Mouse (Mus musculus): ENCODE results near the gene Dusp7. TPM values are rescaled to one million over a fixed set of nuclear protein-coding genes. Genes with fewer than 3 reads are reported as not detected.
A peak's percentile ranks its signal among the peaks of the same experiment; 100 is the strongest.

Dusp7 gene
- polyA plus RNA-seq, 1 experiment from 2014 or later, result 16.9 TPM

DNA sequence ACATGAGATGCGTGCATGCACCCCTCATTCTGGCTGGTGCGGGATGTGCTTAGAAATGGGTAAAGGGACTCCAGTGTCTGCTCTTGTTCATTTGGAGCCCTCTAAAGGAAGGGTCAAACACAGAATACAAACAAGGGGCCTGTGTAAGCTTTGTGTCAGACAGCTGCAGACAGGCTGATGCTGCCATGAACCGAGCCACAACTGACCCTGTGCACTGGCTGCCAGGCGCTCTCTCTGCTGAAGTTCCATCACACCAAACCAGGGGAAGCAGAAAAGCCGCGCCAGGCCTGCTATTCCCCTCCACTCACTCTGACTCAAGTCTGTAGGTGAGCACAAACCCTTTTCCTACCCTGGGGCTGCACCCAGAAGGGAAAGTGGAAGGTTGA, 29.3 kb upstream of the Dusp7 start:
- 0 out of 2 replicates have a peak overlapping the region, but pooled peaks have one; percentile 3 for H3K9ac ChIP-seq
- no peak overlapping the region for H3K4me3 ChIP-seq
- no peaks in the 10 kb centered on the region for H3K27me3 ChIP-seq (replicated peaks)
- no peak for ATAC-seq (ENCODE audit: insufficient number of reproducible peaks, low FRiP score)
- H3K9me3 ChIP-seq (replicated peaks), result no peaks in the 10 kb centered on the region
- H3K4me1 ChIP-seq (replicated peaks), result peaks cover 47% of the 10 kb centered on the region
- H3K4me2 ChIP-seq, result no peak overlapping the region; the same call in 1 of the 2 replicates
- no peaks in the 10 kb centered on the region; the same call in 1 of the 2 replicates for H3K36me3 ChIP-seq
- 67% methylated on average over 6 of the region's 6 CpGs for WGBS
- H3K27ac ChIP-seq (ENCODE audit: poor library complexity, severe bottlenecking), result no peak overlapping the region

DNA sequence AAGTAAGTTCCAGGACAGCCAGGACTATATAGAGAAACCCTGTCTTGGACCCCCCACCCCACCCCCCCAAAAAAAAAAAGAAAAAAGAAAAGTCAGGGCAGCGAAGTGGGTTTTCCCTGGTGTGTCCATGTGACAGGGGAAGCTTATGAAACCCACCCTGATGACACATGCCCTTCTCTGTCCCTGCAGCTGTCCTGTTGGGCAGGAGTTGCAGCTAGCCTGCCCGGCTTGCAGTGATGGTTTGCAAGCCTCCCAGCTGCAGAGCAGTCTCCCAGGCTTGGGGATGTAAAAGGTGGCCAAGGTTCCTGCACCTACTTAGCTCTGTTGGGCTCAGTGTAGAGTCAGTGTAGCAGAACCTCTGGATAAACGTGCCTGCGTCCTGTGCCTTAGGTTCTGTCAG, 28.7 kb upstream of the Dusp7 start:
- Histone ChIP-seq H3K36me3 (no peaks in the 10 kb centered on the region), H3K4me1 (replicated peaks) (peaks cover 52% of the 10 kb centered on the region), H3K4me2 (no peak overlapping the region), H3K27ac (ENCODE audit: poor library complexity, severe bottlenecking) (no peak overlapping the region), H3K4me3 (no peak overlapping the region), H3K9me3 (replicated peaks) (no peaks in the 10 kb centered on the region), H3K27me3 (replicated peaks) (no peaks in the 10 kb centered on the region), H3K9ac (no peak overlapping the region)
- 82% methylated on average over 4 of the region's 4 CpGs for WGBS
- no peak for ATAC-seq (ENCODE audit: insufficient number of reproducible peaks, low FRiP score)

DNA sequence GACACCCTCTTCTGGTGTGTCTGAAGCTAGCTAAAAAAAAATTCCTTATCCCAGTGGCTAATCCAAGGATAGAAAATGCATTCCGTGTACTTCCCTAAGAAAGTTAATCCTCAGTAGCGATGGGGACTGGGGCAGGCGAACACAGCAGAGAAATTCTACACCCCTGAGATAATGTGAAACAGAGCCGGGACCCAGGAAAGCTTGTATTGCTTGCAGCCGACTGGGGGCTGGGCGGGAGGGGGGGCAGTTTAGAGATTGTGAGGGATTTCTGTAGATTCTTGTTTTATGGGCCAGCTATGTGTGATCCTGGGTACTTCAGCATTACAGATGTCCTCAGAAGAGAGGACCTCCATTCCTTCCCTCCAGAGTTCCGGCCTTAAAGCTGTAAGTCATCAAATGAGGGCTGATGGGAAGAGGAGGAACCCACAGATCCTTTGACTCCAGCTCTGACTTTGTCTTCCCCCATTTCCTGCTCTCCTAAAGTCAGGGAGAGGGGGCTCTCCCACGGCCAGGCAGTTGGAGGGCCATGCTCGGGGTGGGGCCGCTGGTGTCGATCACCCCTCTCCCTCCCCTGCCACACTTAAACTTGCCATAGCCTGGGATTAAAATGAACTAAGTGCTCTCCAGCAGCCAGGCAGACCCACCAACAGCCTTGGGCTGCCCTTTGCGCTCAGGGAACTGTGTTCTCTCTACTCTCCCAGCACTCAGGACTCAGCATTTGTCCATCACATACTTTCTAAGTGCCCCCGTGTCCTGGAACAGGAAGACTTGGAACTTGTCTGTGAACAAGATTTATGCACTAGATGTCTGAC, 27.7 kb upstream of the Dusp7 start:
- Histone ChIP-seq H3K4me1 (replicated peaks) (peaks cover 62% of the 10 kb centered on the region), H3K36me3 (no peaks in the 10 kb centered on the region), H3K9me3 (replicated peaks) (no peaks in the 10 kb centered on the region), H3K9ac (peak overlapping the region; percentile 12; the same call in 1 of the 2 replicates), H3K27ac (ENCODE audit: poor library complexity, severe bottlenecking) (no peak overlapping the region), H3K4me2 (no peak overlapping the region), H3K4me3 (no peak overlapping the region), H3K27me3 (replicated peaks) (no peaks in the 10 kb centered on the region)
- WGBS, result 44% methylated on average over 13 of the region's 13 CpGs
- no peak for ATAC-seq (ENCODE audit: insufficient number of reproducible peaks, low FRiP score)

DNA sequence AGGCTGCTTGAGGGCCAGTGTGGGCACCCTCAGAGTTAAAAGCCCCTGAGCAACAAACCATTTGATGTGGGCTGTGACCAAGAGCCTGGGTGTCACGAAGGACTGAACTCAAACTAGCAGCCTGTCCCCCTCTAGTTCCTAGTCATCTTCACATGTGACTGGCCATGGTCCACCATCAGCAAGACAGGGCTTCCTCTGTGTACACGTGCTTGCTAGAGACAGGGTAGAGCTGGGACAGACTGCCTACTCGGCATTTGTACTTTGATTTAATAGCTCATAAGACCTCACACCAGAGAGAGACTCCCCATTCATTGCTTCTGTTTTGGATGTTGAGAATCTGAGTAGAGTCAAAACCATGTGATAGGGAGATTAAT, 27.1 kb upstream of the Dusp7 start:
- no peaks in the 10 kb centered on the region for H3K27me3 ChIP-seq (replicated peaks)
- no peak overlapping the region for H3K4me3 ChIP-seq
- no peaks in the 10 kb centered on the region for H3K36me3 ChIP-seq
- H3K9ac ChIP-seq, result peak overlapping the region; percentile 12; the same call in 1 of the 2 replicates
- no peak overlapping the region for H3K4me2 ChIP-seq
- WGBS, result 68% methylated on average over 3 of the region's 3 CpGs
- H3K27ac ChIP-seq (ENCODE audit: poor library complexity, severe bottlenecking), result no peak overlapping the region
- no peak for ATAC-seq (ENCODE audit: insufficient number of reproducible peaks, low FRiP score)
- no peaks in the 10 kb centered on the region for H3K9me3 ChIP-seq (replicated peaks)
- H3K4me1 ChIP-seq (replicated peaks), result peaks cover 65% of the 10 kb centered on the region

DNA sequence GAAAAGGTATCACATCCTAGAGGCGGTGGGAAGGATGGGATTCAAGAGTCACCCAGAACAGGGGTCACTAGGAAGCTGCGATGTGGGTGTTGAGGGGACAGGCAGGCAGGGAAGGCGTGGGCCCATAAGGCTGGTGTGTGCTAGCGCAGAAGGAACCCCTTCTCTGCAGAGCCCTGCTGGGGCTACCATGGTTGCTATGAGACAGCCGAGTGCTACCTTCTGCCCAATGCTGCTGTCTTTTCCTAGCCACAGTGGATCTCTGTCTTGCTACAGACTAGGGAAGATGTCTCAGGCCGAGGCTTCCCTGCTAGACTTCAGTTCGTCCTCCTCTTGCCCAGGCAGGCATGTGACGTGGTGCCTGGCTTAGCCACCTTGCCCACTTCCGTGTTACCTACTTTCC, 25.9 kb upstream of the Dusp7 start:
- Histone ChIP-seq H3K9me3 (replicated peaks) (no peaks in the 10 kb centered on the region), H3K4me2 (no peak overlapping the region), H3K4me1 (replicated peaks) (peaks cover 57% of the 10 kb centered on the region), H3K9ac (no peak overlapping the region), H3K36me3 (no peaks in the 10 kb centered on the region), H3K4me3 (no peak overlapping the region), H3K27ac (ENCODE audit: poor library complexity, severe bottlenecking) (no peak overlapping the region), H3K27me3 (replicated peaks) (no peaks in the 10 kb centered on the region)
- no peak for ATAC-seq (ENCODE audit: insufficient number of reproducible peaks, low FRiP score)
- 89% methylated on average over 9 of the region's 9 CpGs for WGBS

DNA sequence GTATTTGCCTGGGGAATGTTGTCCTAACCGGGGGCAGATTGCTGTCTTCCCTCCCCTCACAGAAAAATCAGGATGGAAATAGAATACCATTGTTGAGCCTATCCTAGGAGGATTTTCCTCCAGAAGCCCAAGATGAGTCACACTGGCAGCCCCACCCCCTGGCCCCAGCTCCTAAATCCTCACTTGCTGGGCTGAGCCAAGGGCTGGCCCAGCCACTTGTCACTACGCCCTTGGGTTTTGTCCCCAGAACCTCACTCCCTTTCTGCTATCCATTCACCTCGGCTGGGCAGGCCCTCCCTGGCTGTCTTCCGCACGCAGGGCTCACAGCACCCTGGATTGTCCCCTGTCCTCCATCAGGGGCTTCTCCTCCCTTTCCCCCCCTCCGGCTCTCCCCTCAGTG, 23.3 kb upstream of the Dusp7 start:
- no peaks in the 10 kb centered on the region for H3K36me3 ChIP-seq
- peaks cover 31% of the 10 kb centered on the region for H3K4me1 ChIP-seq (replicated peaks)
- H3K4me3 ChIP-seq, result no peak overlapping the region
- peak overlapping the region; percentile 22; the same call in 1 of the 2 replicates for H3K4me2 ChIP-seq
- no peaks in the 10 kb centered on the region for H3K9me3 ChIP-seq (replicated peaks)
- H3K9ac ChIP-seq, result peak overlapping the region; percentile 41; the same call in 1 of the 2 replicates
- H3K27ac ChIP-seq (ENCODE audit: poor library complexity, severe bottlenecking), result peak overlapping the region; percentile 80
- 22% methylated on average over 6 of the region's 6 CpGs for WGBS
- peak; percentile 44; the same call in 1 of the 2 replicates for ATAC-seq (ENCODE audit: insufficient number of reproducible peaks, low FRiP score)
- H3K27me3 ChIP-seq (replicated peaks), result no peaks in the 10 kb centered on the region

DNA sequence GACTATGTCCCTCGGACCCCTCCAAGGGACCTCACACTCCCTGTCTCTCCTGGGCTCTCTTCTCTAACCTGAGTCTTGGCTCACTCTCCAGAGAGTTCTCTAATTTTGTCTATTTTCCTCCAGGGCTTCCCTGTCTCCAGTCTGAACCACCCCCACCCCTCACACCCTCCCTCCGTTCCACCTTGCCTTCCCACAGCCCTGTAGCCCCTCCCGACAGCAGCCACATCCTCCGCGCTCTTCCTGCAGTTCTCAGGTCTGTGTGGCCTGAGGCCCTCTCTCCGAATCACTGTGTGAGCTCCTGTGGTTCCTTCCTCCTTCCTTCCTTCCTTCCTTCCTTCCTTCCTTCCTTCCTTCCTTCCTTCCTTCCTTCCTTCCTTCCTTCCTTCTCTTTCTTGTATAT, 22.8 kb upstream of the Dusp7 start:
- Histone ChIP-seq H3K27me3 (replicated peaks) (no peaks in the 10 kb centered on the region), H3K9me3 (replicated peaks) (no peaks in the 10 kb centered on the region), H3K4me3 (no peak overlapping the region), H3K4me1 (replicated peaks) (peaks cover 29% of the 10 kb centered on the region), H3K36me3 (no peaks in the 10 kb centered on the region), H3K27ac (ENCODE audit: poor library complexity, severe bottlenecking) (peak overlapping the region; percentile 80), H3K9ac (peak overlapping the region; percentile 41; the same call in 1 of the 2 replicates), H3K4me2 (no peak overlapping the region; the same call in 1 of the 2 replicates)
- ATAC-seq (ENCODE audit: insufficient number of reproducible peaks, low FRiP score), result no peak
- WGBS, result 55% methylated on average over 6 of the region's 6 CpGs

DNA sequence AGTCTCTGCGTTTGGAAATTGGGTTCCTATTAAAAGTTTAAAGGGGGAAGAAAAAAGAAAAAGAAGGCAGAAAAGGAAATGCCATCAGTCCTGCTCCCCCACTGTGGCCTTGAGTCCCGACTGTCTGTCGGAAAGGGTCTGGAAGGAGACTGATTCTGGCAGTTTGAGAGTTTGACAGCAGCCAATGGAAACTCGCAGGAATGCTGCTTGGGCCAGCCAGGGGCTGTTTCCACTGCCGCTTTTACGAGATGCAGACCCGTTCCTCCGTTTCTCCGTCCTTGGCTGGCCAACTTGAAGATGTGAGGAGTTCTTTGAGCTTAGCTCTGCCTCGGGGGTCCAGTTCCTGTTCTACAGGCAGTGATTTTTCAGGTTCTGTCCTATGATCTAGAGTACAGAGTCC, 20.2 kb upstream of the Dusp7 start:
- H3K4me2 ChIP-seq, result no peak overlapping the region

DNA sequence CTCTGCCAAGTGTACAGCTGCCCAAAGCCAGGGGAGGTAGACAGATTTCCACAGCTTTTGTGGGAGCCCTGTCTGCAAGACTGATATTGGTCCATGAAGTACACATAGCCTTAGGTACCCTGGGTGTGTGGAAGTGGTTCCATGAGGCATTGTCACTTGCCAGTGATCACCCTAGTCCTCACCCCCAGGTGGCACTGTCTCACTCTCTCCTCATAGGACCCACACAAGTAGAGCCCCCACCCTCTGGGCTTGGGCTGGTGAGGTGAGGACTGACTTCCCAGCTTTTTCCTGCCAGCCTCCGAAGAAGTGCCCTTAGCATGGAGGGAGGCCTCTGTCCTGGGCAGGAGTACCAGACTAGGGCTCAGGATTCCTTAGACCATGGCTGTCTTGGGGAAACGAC, 19.4 kb upstream of the Dusp7 start:
- no peak overlapping the region for H3K4me3 ChIP-seq
- H3K9me3 ChIP-seq (replicated peaks), result no peaks in the 10 kb centered on the region
- H3K4me1 ChIP-seq (replicated peaks), result peaks cover 33% of the 10 kb centered on the region
- H3K4me2 ChIP-seq, result no peak overlapping the region
- 67% methylated on average over 2 of the region's 2 CpGs for WGBS
- H3K27ac ChIP-seq (ENCODE audit: poor library complexity, severe bottlenecking), result no peak overlapping the region
- peak; percentile 26; the same call in 1 of the 2 replicates for ATAC-seq (ENCODE audit: insufficient number of reproducible peaks, low FRiP score)
- no peak overlapping the region for H3K9ac ChIP-seq
- no peaks in the 10 kb centered on the region for H3K36me3 ChIP-seq
- no peaks in the 10 kb centered on the region for H3K27me3 ChIP-seq (replicated peaks)

More for the DNA sequence above, 20.2 kb upstream of the Dusp7 start:
- Histone ChIP-seq H3K9me3 (replicated peaks) (no peaks in the 10 kb centered on the region), H3K4me1 (replicated peaks) (peaks cover 25% of the 10 kb centered on the region), H3K36me3 (no peaks in the 10 kb centered on the region), H3K9ac (no peak overlapping the region), H3K4me3 (no peak overlapping the region), H3K27me3 (replicated peaks) (no peaks in the 10 kb centered on the region), H3K27ac (ENCODE audit: poor library complexity, severe bottlenecking) (no peak overlapping the region)
- no peak for ATAC-seq (ENCODE audit: insufficient number of reproducible peaks, low FRiP score)
- 57% methylated on average over 10 of the region's 10 CpGs for WGBS

DNA sequence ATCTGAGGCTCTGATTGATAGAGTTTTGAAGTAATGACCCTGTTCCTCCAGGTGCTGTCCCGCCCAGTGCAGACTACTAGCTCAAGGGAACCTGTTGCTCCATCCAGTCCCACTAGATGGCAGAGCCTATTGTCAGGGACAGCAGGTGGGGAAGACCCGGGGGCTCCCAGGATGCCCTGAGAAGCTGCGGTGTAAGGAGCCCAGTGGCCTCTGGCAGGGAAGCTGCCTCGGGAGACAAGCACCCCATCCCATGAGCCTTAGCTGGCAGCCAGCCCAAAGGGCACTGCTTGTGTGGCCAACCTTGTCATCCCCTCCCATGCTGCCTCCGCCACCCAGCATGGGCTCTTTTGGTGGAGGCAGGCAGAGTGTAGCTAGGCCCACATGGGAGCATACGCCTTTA, 17.3 kb upstream of the Dusp7 start:
- H3K4me1 ChIP-seq (replicated peaks), result peaks cover 34% of the 10 kb centered on the region
- H3K9ac ChIP-seq, result no peak overlapping the region
- H3K9me3 ChIP-seq (replicated peaks), result no peaks in the 10 kb centered on the region
- no peak overlapping the region for H3K4me2 ChIP-seq
- no peak for ATAC-seq (ENCODE audit: insufficient number of reproducible peaks, low FRiP score)
- H3K27me3 ChIP-seq (replicated peaks), result no peaks in the 10 kb centered on the region
- H3K36me3 ChIP-seq, result no peaks in the 10 kb centered on the region
- H3K4me3 ChIP-seq, result no peak overlapping the region
- no peak overlapping the region for H3K27ac ChIP-seq (ENCODE audit: poor library complexity, severe bottlenecking)
- 61% methylated on average over 6 of the region's 6 CpGs for WGBS

DNA sequence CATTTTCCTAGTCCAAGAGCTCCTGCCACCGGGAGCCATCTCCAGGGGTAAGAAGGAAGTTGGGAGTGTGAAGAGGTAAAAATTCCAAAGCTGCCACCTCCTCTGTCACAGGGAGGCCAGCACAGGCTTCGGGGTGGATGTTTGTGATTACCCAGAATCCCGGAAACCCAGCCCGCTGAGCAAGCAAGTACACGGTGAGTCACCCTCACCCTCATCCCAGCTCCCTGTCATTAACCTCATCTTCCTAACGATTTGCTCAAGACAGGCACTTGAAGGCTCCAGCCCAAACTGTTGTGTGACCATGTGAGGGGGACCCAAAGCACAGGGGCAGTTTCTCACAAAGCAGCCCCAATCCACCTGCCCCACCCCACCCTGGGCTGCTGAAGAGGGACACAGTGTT, 14.7 kb upstream of the Dusp7 start:
- Histone ChIP-seq H3K4me1 (replicated peaks) (peaks cover 43% of the 10 kb centered on the region), H3K36me3 (no peaks in the 10 kb centered on the region), H3K4me3 (no peak overlapping the region), H3K9ac (no peak overlapping the region), H3K4me2 (no peak overlapping the region), H3K9me3 (replicated peaks) (no peaks in the 10 kb centered on the region), H3K27ac (ENCODE audit: poor library complexity, severe bottlenecking) (peak overlapping the region; percentile 21; the same call in 1 of the 2 replicates), H3K27me3 (replicated peaks) (no peaks in the 10 kb centered on the region)
- 28% methylated on average over 6 of the region's 6 CpGs for WGBS
- no peak for ATAC-seq (ENCODE audit: insufficient number of reproducible peaks, low FRiP score)

Measured in heart, embryonic 12.5 days (tissue).